Mouse (Mus musculus) activated CD4-positive, CD25-positive, alpha-beta regulatory T cell, adult 4 months (primary cell): Measurements from ENCODE around the gene Adcy2. TPM values are rescaled to one million over a fixed set of nuclear protein-coding genes. Genes with fewer than 3 reads are reported as not detected.
A peak's percentile ranks its signal among the peaks of the same experiment; 100 is the strongest.

ENCODE experiments used
- ATAC-seq: one replicate; pipeline ENCODE4 v1.8.0; 2017
- polyA plus RNA-seq, 2 experiments: library from polyadenylated mRNA; unstranded; fragments of 100-300 nt; shearing (Covaris generic); gene quantifications; one replicate each; pipeline ENCODE4 v1.2.1; 2017

The Adcy2 gene
- polyA plus RNA-seq, 2 experiments from 2014 or later, result not detected

DNA sequence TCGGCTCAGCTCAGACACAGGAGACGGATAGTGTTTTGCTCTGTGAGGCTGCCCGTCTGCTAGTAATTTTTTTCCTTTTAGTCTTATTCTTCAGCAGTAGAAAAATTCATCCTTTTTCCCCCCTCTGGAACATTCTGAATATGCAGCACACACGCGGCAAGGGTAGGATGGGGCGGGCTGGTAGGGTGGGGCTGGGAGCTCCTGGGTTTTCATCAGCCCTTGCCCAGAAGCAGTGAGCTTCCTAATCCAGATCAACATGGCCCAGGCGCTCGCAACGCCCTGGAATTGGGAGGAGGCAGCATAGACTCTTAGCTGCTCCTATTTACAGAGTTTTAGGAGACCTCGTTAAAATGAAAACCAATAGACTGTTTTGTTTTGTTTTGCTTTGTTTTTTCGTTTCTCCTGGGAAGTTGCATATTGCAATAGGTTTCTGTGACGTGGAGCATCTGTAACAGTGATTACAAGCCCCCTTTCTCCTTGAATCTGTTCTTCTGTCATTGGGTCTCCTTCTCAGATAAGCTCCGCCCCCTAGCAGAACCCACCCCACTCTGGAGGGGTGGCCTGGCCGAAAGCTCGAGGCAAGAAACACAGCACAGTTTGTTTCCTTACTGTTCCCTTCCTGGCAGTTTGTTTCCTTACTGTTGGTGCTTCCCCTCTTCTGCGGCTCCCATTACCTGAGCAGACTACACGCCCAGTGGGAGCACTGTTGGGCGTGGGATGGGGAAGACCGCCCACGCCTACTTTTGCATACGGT lies 391.5 kb downstream of the Adcy2 start:
- no peak for ATAC-seq

GRCm38 (mm10) chr13:68605689-68606126 lies 393.6 kb downstream of the Adcy2 start:
- peak; percentile 46 for ATAC-seq

DNA sequence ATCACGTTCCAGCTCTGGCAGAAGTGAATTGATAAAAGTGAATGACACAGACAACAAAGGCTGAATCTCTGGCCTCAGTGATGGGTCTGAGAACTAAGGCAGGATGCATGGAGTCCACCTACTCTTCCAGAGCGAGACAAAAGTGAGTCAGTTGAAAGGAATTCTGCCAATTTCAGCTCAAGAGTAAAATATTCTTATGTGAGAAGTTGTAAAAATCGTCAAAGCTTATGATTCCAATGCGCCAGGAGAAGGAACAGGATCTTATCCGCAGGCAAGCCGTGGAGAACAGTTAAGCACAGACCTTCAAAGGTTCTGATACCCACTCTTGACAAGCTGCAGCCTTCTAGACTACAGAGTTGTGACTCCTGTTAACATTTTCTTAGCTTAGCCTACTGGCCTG lies 396.3 kb downstream of the Adcy2 start:
- no peak for ATAC-seq

DNA sequence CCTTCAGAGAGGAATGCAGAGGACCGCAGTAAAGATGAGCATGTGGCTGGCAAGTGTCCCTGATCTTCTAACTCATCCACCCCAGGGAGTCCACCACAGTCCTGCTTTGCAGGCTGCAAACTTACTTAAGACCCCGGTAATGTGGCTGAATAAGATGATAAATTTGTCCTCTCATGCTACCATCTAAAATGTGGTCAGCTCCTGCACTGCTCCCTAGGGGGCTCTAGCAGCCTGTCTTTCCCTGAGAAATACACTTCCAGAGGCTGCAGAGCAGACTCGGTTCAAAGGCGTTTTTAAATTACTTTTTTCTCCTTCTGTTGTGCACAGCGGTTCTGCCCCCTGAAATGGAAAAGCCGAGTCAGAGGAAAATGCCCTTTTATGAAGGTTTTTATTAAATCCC lies 398.2 kb downstream of the Adcy2 start:
- ATAC-seq, result no peak

- ATAC-seq, result no peak
Measured at GRCm38 (mm10) chr13:68598953-68599352, 400.4 kb downstream of the Adcy2 start.

DNA sequence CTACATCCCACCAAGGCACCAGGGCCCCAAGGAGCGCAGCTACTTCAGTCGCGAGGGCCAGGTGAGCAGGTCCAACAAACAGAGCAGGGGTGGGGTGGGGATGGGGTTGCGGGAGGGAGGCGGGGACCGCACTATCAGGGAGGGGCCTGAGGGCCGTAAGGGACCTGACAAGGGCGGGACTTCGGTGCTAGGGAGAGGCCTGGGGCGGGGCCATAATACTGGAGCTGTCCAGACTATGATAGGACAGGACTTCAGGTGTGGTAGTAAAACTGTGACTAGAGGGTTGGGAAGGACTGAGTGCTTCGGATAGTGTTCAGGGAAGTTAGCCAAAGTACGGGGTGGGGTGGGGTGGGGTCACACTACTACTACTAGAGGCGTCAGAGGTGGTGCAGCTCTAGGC lies 401.7 kb downstream of the Adcy2 start:
- no peak for ATAC-seq

DNA sequence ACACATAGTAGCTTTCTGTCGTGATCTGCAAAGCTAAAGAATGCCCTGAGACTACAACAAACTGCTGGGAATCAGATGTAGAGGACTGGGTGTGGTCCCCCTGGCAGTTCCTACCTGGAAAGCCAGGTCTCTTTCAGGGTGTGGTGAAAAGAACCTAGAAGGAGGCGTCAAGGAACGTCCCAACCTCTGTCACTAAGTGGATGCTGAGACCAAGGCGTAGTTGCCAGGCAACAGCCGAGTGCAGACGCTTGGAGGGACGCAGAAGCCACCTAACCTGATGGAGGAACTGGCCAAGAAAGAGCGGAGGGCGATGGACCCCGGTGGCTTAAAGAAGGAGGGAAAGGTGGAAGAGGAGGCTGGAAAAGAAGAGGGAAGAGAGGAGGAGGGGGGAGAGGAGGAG lies 402.1 kb downstream of the Adcy2 start, which contains the start of gene 1700001L19Rik:
TSS of gene 1700001L19Rik (plus strand) at position 223 of the 400 bp plus-strand sequence.
- no peak for ATAC-seq

GRCm38 (mm10) chr13:68593797-68594196 lies 405.5 kb downstream of the Adcy2 start:
- ATAC-seq, result no peak

GRCm38 (mm10) chr13:68588352-68588751 lies 411.0 kb downstream of the Adcy2 start:
- ATAC-seq, result peak; percentile 80

DNA sequence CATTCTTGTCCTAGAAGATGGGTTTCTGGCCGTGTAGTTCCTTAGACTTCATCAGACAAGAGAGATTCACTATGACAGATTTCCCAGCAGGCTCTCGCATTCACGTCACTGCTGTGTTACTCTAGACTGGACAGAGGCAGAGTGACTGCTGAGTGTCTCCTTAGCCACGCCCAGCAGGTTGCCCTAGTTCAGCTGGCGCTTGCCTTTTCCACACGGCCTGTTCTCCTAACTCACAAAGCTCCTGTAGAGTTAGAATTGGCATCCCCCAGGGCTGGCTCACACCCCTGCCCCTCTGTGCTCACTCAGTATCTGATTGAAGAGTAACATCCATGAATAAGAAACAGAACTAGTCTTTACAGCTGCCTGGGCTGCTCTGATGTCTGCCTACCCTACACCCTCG lies 413.9 kb downstream of the Adcy2 start:
- no peak for ATAC-seq

- ATAC-seq, result no peak
Measured at GRCm38 (mm10) chr13:68583961-68584360, 415.4 kb downstream of the Adcy2 start.

GRCm38 (mm10) chr13:68582517-68582780 lies 416.9 kb downstream of the Adcy2 start:
- no peak for ATAC-seq

DNA sequence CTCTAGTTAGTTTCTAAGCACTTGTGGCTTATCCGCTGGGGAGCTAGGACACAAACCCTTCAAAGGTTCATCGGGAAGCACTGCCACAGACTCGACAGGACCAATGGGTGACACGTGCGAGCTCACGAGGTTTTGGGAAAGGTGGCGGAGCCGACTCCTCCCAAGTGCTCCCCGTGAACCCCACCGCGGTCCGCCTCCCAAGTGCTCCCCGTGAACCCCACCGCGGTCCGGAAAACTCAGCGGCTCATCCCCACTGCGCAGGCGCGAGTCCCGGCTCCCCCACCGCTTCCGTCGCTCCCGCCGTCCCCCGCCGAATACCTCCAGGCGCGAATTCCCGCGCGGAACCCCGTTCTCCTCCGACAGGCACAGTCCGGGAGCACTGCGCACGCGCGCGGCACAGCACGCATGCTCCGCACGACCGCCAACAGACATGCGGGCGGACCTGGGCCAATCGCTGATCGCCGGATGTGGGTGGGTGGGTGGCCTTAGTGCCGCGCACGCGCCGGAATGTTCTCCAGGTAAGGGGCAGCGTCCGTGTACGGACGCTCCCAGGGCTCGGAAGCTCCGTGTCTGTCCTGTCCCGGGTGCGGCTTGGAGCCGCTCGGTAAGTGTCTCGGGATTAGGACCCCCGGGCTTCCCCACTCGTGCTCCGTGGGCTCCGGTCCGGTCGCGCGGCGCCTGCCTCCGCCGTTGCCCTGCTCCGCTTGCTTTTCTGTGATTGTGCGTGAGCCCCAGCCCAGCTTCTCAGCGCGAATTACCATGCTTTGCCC lies 417.4 kb downstream of the Adcy2 start, which contains the start of the genes Mtrr and Fastkd3:
TSS of gene Mtrr (minus strand) at position 403 of the 770 bp plus-strand sequence.
TSS of gene Fastkd3 (plus strand) at position 488 of the 770 bp plus-strand sequence.
- peak; percentile 92 for ATAC-seq

DNA sequence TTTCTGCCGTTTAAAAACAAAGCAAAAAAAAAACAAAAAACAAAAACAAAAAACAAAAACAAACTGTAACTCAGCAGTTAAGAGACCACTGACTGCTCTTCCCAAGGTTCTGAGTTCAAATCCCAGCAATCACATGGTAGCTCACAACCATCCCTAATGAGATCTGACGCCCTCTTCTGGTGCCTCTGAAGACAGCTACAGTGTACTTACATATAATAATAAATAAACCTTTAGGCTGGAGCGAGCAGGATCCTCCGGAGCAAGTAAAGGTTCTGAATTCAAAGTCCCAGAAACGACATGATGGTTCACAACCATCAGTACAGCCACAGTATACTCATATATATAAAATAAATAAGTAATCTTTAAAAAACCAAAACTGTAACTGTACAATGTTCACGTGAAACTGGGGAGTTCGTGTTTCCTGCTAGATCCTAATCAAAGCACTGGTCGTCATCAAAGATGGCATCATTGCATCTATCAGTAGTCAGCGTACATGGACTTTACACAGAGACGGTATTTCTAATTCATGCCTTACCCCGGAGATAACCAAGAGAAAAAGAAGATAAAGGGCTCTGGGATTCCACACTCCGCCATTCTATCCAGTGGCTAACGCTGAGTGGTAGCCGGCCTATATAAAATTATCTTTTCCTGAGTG lies 418.1 kb downstream of the Adcy2 start:
- peak; percentile 42 for ATAC-seq

DNA sequence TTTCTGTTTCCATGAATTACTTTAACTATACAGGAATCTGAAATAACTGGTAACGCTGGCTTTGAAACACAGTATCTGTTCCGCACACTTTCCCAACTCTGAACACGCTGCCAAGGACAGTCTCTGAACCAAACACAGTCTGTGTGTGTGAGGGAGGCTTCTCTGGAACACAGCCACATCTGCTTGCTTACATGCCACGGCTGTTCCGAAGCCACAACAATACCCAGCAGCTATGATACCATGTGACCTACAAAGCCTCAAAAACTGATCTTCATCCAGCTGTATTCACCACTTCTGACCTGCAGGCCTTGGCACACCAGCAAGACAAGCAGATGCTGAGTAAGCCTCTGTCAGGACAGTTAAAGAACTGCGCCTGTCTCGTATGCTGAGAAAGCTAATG lies 421.4 kb downstream of the Adcy2 start:
- no peak for ATAC-seq

- no peak for ATAC-seq
Measured at GRCm38 (mm10) chr13:68574398-68574797, 424.9 kb downstream of the Adcy2 start.

DNA sequence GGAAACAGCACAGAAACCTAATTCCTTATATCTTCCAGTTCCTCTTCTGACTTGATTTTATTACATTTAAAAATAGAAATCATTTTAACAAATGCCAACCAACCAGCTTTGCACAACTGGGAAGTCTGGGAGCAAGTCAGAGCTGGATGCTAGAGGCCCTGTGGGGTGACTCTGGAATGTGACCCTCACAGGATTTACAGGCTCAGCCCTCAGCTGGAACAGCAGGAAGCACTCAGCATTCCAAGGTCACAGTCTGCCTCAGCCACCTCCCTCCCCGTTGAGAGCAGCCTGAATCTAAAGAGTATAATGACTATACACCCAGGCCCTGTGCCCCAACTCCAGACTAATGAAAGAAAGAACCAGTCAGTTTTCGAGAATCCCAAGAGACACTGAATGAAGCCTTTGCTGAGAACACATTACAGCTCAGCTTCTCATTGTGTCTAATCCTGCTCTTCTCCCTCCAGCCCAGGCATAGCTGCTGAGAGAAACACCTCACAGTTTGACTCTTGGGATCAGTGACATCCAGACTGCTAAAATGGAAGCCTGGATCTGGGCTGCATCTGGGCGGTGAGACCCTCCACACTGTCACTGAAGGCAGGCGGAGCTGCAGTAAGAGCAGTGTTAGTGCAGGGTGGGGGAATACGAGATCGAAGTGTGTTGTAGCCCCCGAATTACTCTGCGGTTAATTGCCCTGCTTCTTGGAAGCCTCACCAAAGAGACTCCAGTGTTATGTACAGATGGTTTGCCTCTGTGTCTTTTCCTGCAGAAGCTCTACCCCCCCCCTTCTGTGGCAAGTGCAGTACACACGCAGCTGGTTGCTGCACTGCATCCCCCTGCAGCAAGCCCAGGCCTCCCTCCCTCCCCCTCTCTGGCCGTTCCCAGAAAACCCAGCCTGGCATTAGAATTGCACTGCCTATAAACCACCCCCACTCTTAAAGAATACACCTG lies 426.1 kb downstream of the Adcy2 start:
- ATAC-seq, result no peak

GRCm38 (mm10) chr13:68572247-68572646 lies 427.1 kb downstream of the Adcy2 start:
- no peak for ATAC-seq
